Mouse (Mus musculus): ENCODE results near the gene AC129217.1. TPM values are rescaled to one million over a fixed set of nuclear protein-coding genes. Genes with fewer than 3 reads are reported as not detected.

The AC129217.1 gene
- total and polyA plus RNA-seq, 2 experiments from 2014 or later = 12.7 TPM; not detected in 1

DNA sequence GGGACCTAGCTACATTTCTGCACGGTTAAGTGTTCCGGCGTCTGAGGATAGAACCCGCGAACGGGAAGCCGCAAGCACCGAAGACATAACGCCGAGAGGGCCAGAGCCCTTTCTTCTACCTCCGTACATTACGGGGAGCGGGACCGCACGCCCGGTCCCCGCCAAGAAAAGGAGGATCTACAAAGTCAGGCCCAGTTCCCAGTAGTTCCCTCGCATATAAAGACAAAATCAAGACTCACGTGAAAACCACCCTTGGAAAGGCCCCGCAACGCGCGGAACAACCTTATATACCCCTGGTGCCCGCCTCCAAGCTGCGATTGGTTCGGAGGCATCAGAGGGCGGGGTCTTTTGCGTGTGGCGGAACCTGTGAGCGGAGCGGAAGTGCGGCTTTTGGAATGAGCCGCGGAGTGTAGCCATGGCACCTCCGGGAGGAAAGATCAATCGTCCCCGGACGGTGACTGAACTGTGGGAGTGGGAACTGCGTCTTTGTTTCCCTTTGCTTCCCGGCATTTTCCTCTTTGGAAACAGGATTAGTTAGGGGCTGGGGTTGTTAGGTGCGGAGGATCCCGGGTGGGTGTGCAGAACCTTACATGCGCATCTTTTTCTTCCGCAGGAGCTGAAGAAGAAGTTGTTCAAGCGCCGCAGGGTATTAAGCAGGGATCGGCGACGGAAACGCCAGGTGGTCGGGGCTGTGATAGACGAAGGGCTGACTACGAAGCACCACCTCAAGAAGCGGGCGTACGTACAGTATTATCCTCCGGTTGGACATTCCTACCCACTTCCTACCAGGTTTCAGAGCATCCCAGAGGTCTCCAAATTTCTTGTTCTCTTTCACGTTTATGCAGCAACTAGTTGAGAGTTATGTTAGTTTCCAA is 59.2 kb downstream of the AC129217.1 start, which contains the start of the genes 1810009A15Rik and Gm49416:
Gene 1810009A15Rik, plus strand, starts transcription at position 343 of the 875 bp plus-strand sequence.
Gene Gm49416, plus strand, starts transcription at position 416 of the 875 bp plus-strand sequence.
- under 1% methylated on average over 58 of the region's 58 CpGs for WGBS
- Histone ChIP-seq H3K4me3 (ENCODE audit: low read depth, low read length) (peak within 1 kb of the TSS; percentile 52), H3K27ac (ENCODE audit: low read depth, low read length) (peak within 1 kb of the TSS; percentile 77), H3K9me3 (ENCODE audit: low read length) (no peaks in the 10 kb centered on the region), H3K36me3 (ENCODE audit: insufficient read depth, low read length) (no peaks in the 10 kb centered on the region), H3K4me1 (ENCODE audit: insufficient read depth, low read length) (peaks cover 4% of the 10 kb centered on the region), H3K27me3 (ENCODE audit: insufficient read depth, low read length) (no peaks in the 10 kb centered on the region), H3K4me2 (ENCODE audit: low read depth, low read length, poor library complexity, severe bottlenecking) (peak within 1 kb of the TSS; percentile 59), H3K9ac (replicated peaks; ENCODE audit: low read length, poor library complexity, severe bottlenecking) (peak within 1 kb of the TSS; percentile 70)
- TF ChIP-seq CTCF (IDR thresholded peaks at IDR 0.05) = no peak
- ATAC-seq (ENCODE audit: low FRiP score) (peak; percentile 95), DNase-seq (ENCODE audit: low spot score) (peak; percentile 98)

Small RNAs within 50 kb of the gene (microRNA-seq; reads per million reads assigned to microRNA genes)
- gene Mir5136 (ENCODE audit: borderline number of aligned reads) = not detected

Other genes starting within 250 kb of the AC129217.1 start
Only the 30 nearest of the 33 such genes appear.
- gene Slc3a2, start 106.4 kb upstream of the AC129217.1 start, total RNA-seq (2014; rRNA removed) = 111 and 133 TPM in 2 replicates
- 212 and 223 TPM in 2 replicates for gene Slc3a2, start 106.4 kb upstream of the AC129217.1 start, polyA plus RNA-seq (2015; fragmentation: Nextera tagmentation; extraction: Ambion mirVana)
- gene Wdr74, start 93.9 kb upstream of the AC129217.1 start, total RNA-seq (2014; rRNA removed) = 50.9 and 65.7 TPM in 2 replicates
- 85.9 and 88.2 TPM in 2 replicates for gene Wdr74, start 93.9 kb upstream of the AC129217.1 start, polyA plus RNA-seq (2015; fragmentation: Nextera tagmentation; extraction: Ambion mirVana)
- not detected in 2 replicates for gene 1700092M07Rik, start 89.1 kb upstream of the AC129217.1 start, total RNA-seq (2014; rRNA removed)
- gene 1700092M07Rik, start 89.1 kb upstream of the AC129217.1 start, polyA plus RNA-seq (2015; fragmentation: Nextera tagmentation; extraction: Ambion mirVana) = 0.64 TPM in 1 of 2 replicates, not detected in the other
- 112 and 147 TPM in 2 replicates for gene Stx5a, start 88.4 kb upstream of the AC129217.1 start, total RNA-seq (2014; rRNA removed)
- 104 and 106 TPM in 2 replicates for gene Stx5a, start 88.4 kb upstream of the AC129217.1 start, polyA plus RNA-seq (2015; fragmentation: Nextera tagmentation; extraction: Ambion mirVana)
- 67.4 and 75.6 TPM in 2 replicates for gene Nxf1, start 72.7 kb upstream of the AC129217.1 start, total RNA-seq (2014; rRNA removed)
- 90.0 and 92.8 TPM in 2 replicates for gene Nxf1, start 72.7 kb upstream of the AC129217.1 start, polyA plus RNA-seq (2015; fragmentation: Nextera tagmentation; extraction: Ambion mirVana)
- 210 and 320 TPM in 2 replicates for gene Tmem223, start 58.8 kb upstream of the AC129217.1 start, total RNA-seq (2014; rRNA removed)
- 202 and 230 TPM in 2 replicates for gene Tmem223, start 58.8 kb upstream of the AC129217.1 start, polyA plus RNA-seq (2015; fragmentation: Nextera tagmentation; extraction: Ambion mirVana)
- 20.4 and 27.3 TPM in 2 replicates for gene Tmem179b, start 55.3 kb upstream of the AC129217.1 start, total RNA-seq (2014; rRNA removed)
- 19.1 and 21.1 TPM in 2 replicates for gene Tmem179b, start 55.3 kb upstream of the AC129217.1 start, polyA plus RNA-seq (2015; fragmentation: Nextera tagmentation; extraction: Ambion mirVana)
- 32.5 and 38.7 TPM in 2 replicates for gene Taf6l, start 43.4 kb upstream of the AC129217.1 start, total RNA-seq (2014; rRNA removed)
- 25.2 and 26.4 TPM in 2 replicates for gene Taf6l, start 43.4 kb upstream of the AC129217.1 start, polyA plus RNA-seq (2015; fragmentation: Nextera tagmentation; extraction: Ambion mirVana)
- 67.2 and 67.5 TPM in 2 replicates for gene Polr2g, start 31.2 kb upstream of the AC129217.1 start, total RNA-seq (2014; rRNA removed)
- gene Polr2g, start 31.2 kb upstream of the AC129217.1 start, polyA plus RNA-seq (2015; fragmentation: Nextera tagmentation; extraction: Ambion mirVana) = 163 and 171 TPM in 2 replicates
- 6.0 and 6.2 TPM in 2 replicates for gene Zbtb3, start 27.2 kb upstream of the AC129217.1 start, total RNA-seq (2014; rRNA removed)
- gene Zbtb3, start 27.2 kb upstream of the AC129217.1 start, polyA plus RNA-seq (2015; fragmentation: Nextera tagmentation; extraction: Ambion mirVana) = 3.2 and 4.5 TPM in 2 replicates
- gene Ttc9c, start 10.4 kb upstream of the AC129217.1 start, total RNA-seq (2014; rRNA removed) = 63.0 and 63.8 TPM in 2 replicates
- 38.8 and 45.3 TPM in 2 replicates for gene Ttc9c, start 10.4 kb upstream of the AC129217.1 start, polyA plus RNA-seq (2015; fragmentation: Nextera tagmentation; extraction: Ambion mirVana)
- 25.9 and 36.2 TPM in 2 replicates for gene Hnrnpul2, start 9.8 kb upstream of the AC129217.1 start, total RNA-seq (2014; rRNA removed)
- gene Hnrnpul2, start 9.8 kb upstream of the AC129217.1 start, polyA plus RNA-seq (2015; fragmentation: Nextera tagmentation; extraction: Ambion mirVana) = 4.6 and 5.5 TPM in 2 replicates
- 112 and 121 TPM in 2 replicates for gene Bscl2, start 7.7 kb downstream of the AC129217.1 start, total RNA-seq (2014; rRNA removed)
- 101 and 108 TPM in 2 replicates for gene Bscl2, start 7.7 kb downstream of the AC129217.1 start, polyA plus RNA-seq (2015; fragmentation: Nextera tagmentation; extraction: Ambion mirVana)
- gene Gng3, start 9.4 kb downstream of the AC129217.1 start, total RNA-seq (2014; rRNA removed) = 103 and 119 TPM in 2 replicates
- gene Gng3, start 9.4 kb downstream of the AC129217.1 start, polyA plus RNA-seq (2015; fragmentation: Nextera tagmentation; extraction: Ambion mirVana) = 746 and 809 TPM in 2 replicates
- 2.7 and 3.5 TPM in 2 replicates for gene Lrrn4cl, start 21.0 kb downstream of the AC129217.1 start, total RNA-seq (2014; rRNA removed)
- gene Lrrn4cl, start 21.0 kb downstream of the AC129217.1 start, polyA plus RNA-seq (2015; fragmentation: Nextera tagmentation; extraction: Ambion mirVana) = 2.0 and 2.1 TPM in 2 replicates
- 73.5 and 73.8 TPM in 2 replicates for gene Ubxn1, start 41.7 kb downstream of the AC129217.1 start, total RNA-seq (2014; rRNA removed)
- 142 and 143 TPM in 2 replicates for gene Ubxn1, start 41.7 kb downstream of the AC129217.1 start, polyA plus RNA-seq (2015; fragmentation: Nextera tagmentation; extraction: Ambion mirVana)
- gene Uqcc3, start 51.1 kb downstream of the AC129217.1 start, total RNA-seq (2014; rRNA removed) = 22.6 and 26.5 TPM in 2 replicates
- 64.2 and 65.0 TPM in 2 replicates for gene Uqcc3, start 51.1 kb downstream of the AC129217.1 start, polyA plus RNA-seq (2015; fragmentation: Nextera tagmentation; extraction: Ambion mirVana)
- gene Lbhd1, start 54.0 kb downstream of the AC129217.1 start, total RNA-seq (2014; rRNA removed) = 4.2 and 6.6 TPM in 2 replicates
- 17.7 and 20.6 TPM in 2 replicates for gene Lbhd1, start 54.0 kb downstream of the AC129217.1 start, polyA plus RNA-seq (2015; fragmentation: Nextera tagmentation; extraction: Ambion mirVana)
- gene Gm49403, start 54.2 kb downstream of the AC129217.1 start, total RNA-seq (2014; rRNA removed) = not detected in 2 replicates
- not detected in 2 replicates for gene Gm49403, start 54.2 kb downstream of the AC129217.1 start, polyA plus RNA-seq (2015; fragmentation: Nextera tagmentation; extraction: Ambion mirVana)
- 17.8 and 23.7 TPM in 2 replicates for gene 1810009A15Rik, start 59.1 kb downstream of the AC129217.1 start, total RNA-seq (2014; rRNA removed)
- gene 1810009A15Rik, start 59.1 kb downstream of the AC129217.1 start, polyA plus RNA-seq (2015; fragmentation: Nextera tagmentation; extraction: Ambion mirVana) = 29.2 and 32.9 TPM in 2 replicates
- gene Gm49416, start 59.2 kb downstream of the AC129217.1 start, total RNA-seq (2014; rRNA removed) = 3.8 TPM in 1 of 2 replicates, not detected in the other
- gene Gm49416, start 59.2 kb downstream of the AC129217.1 start, polyA plus RNA-seq (2015; fragmentation: Nextera tagmentation; extraction: Ambion mirVana) = not detected in 2 replicates
- 30.3 and 37.8 TPM in 2 replicates for gene Ints5, start 63.2 kb downstream of the AC129217.1 start, total RNA-seq (2014; rRNA removed)
- 20.2 and 21.8 TPM in 2 replicates for gene Ints5, start 63.2 kb downstream of the AC129217.1 start, polyA plus RNA-seq (2015; fragmentation: Nextera tagmentation; extraction: Ambion mirVana)
- 86.9 and 88.5 TPM in 2 replicates for gene Ganab, start 68.3 kb downstream of the AC129217.1 start, total RNA-seq (2014; rRNA removed)
- gene Ganab, start 68.3 kb downstream of the AC129217.1 start, polyA plus RNA-seq (2015; fragmentation: Nextera tagmentation; extraction: Ambion mirVana) = 49.4 and 49.8 TPM in 2 replicates
- gene B3gat3, start 90.6 kb downstream of the AC129217.1 start, total RNA-seq (2014; rRNA removed) = 111 TPM in 2 replicates
- 95.5 and 99.7 TPM in 2 replicates for gene B3gat3, start 90.6 kb downstream of the AC129217.1 start, polyA plus RNA-seq (2015; fragmentation: Nextera tagmentation; extraction: Ambion mirVana)
- gene Rom1, start 99.6 kb downstream of the AC129217.1 start, total RNA-seq (2014; rRNA removed) = 3.0 and 6.3 TPM in 2 replicates
- gene Rom1, start 99.6 kb downstream of the AC129217.1 start, polyA plus RNA-seq (2015; fragmentation: Nextera tagmentation; extraction: Ambion mirVana) = 2.7 and 3.5 TPM in 2 replicates
- gene Eml3, start 99.8 kb downstream of the AC129217.1 start, total RNA-seq (2014; rRNA removed) = 6.3 and 9.3 TPM in 2 replicates
- gene Eml3, start 99.8 kb downstream of the AC129217.1 start, polyA plus RNA-seq (2015; fragmentation: Nextera tagmentation; extraction: Ambion mirVana) = 8.7 and 9.0 TPM in 2 replicates
- gene Mta2, start 112.1 kb downstream of the AC129217.1 start, total RNA-seq (2014; rRNA removed) = 64.3 and 65.6 TPM in 2 replicates
- gene Mta2, start 112.1 kb downstream of the AC129217.1 start, polyA plus RNA-seq (2015; fragmentation: Nextera tagmentation; extraction: Ambion mirVana) = 73.6 and 77.9 TPM in 2 replicates
- 18.1 and 19.0 TPM in 2 replicates for gene Tut1, start 124.1 kb downstream of the AC129217.1 start, total RNA-seq (2014; rRNA removed)
- 15.1 and 18.4 TPM in 2 replicates for gene Tut1, start 124.1 kb downstream of the AC129217.1 start, polyA plus RNA-seq (2015; fragmentation: Nextera tagmentation; extraction: Ambion mirVana)
- gene Eef1g, start 137.3 kb downstream of the AC129217.1 start, total RNA-seq (2014; rRNA removed) = 496 and 583 TPM in 2 replicates
- 258 and 265 TPM in 2 replicates for gene Eef1g, start 137.3 kb downstream of the AC129217.1 start, polyA plus RNA-seq (2015; fragmentation: Nextera tagmentation; extraction: Ambion mirVana)
- 13.0 and 19.2 TPM in 2 replicates for gene Ahnak, start 159.5 kb downstream of the AC129217.1 start, total RNA-seq (2014; rRNA removed)
- gene Ahnak, start 159.5 kb downstream of the AC129217.1 start, polyA plus RNA-seq (2015; fragmentation: Nextera tagmentation; extraction: Ambion mirVana) = 4.4 and 5.7 TPM in 2 replicates